Mouse (Mus musculus) kidney, adult 2 months (tissue): ENCODE results near the gene Plekho1.

Source experiments
- CTCF ChIP-seq: fragments of 200-500 bp; conservative IDR thresholded peaks from 2 replicates; pipeline ENCODE4 v1.5.1; 2011; ENCODE audit warnings: low read depth, mild to moderate bottlenecking, control low read depth, low read length, moderate library complexity, mixed read lengths; ENCODE audit not compliant: insufficient read depth, insufficient read length
- POLR2A ChIP-seq: fragments of 200-500 bp; IDR thresholded peaks from one replicate; pipeline ENCODE4 v1.6.1; 2011; ENCODE audit warnings: low read depth, low read length, control low read depth

GRCm38 (mm10) chr3:96016257-96016889 lies 20.6 kb upstream of the Plekho1 start:
- no peak for TF ChIP-seq POLR2A
- no peak for TF ChIP-seq CTCF
